Mouse (Mus musculus) urinary bladder, postnatal 14 days (tissue): ENCODE measurements around the gene Vmn2r63.
"Not testable (repeated sequence)": the region's sequence is repeated elsewhere in the genome, so short reads cannot be mapped to it uniquely, and the experiment has no call there.

Experiments
- DNase-seq: peaks from one replicate; pipeline ENCODE4 v3.0.0; 2021; ENCODE audit warnings: low spot score

Gene Vmn2r63

GRCm38 (mm10) chr7:42933722-42934121 is at the start of gene Vmn2r63:
TSS of gene Vmn2r63 (minus strand) at chr7:42933822.
- DNase-seq: not testable (repeated sequence)

DNA sequence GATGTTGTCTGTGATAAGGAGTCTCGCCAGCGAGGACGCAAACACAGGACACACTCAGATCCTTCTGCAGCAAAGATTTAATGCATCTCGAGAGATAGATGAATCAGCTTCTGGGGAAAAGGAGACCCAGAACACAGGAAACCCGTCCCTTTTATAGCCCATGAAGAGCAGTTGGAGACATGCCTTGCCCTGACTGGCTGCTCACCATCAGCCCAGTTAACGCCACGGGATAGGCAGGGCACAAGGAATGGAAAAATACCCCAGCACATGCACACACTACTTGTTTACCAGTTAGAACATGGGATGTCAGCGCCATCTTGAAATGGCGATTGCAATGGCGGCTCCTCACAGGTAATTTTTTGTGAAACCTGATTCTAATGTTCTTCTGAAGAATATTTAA is 47.1 kb upstream of the Vmn2r63 start:
- no peak for DNase-seq

DNA sequence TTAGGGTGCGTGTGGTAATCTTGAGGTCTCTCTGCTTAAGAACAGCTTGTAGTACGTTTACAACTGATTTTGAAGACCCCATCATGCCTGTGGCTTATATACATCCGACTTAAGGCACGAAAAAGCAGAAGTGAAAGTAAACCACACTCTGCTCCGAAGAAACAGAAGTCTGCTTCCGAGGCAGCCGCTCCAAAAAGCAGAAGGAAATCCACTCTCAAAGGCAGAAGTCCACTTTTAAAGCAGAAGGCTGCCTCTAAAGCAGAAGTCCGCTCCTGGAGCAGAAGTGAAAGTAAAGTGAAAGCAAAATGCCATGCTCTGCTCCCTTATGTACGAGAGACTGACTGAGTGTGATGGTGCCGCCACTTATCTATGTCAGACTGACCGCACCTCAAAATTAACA is 46.5 kb upstream of the Vmn2r63 start:
- DNase-seq: no peak

- no peak for DNase-seq
Observed at GRCm38 (mm10) chr7:42965246-42965645, 31.6 kb upstream of the Vmn2r63 start.

GRCm38 (mm10) chr7:42898067-42898466 is 35.6 kb downstream of the Vmn2r63 start:
- DNase-seq: not testable (repeated sequence)

GRCm38 (mm10) chr7:42878090-42878489 is 55.5 kb downstream of the Vmn2r63 start:
- DNase-seq: no peak

DNA sequence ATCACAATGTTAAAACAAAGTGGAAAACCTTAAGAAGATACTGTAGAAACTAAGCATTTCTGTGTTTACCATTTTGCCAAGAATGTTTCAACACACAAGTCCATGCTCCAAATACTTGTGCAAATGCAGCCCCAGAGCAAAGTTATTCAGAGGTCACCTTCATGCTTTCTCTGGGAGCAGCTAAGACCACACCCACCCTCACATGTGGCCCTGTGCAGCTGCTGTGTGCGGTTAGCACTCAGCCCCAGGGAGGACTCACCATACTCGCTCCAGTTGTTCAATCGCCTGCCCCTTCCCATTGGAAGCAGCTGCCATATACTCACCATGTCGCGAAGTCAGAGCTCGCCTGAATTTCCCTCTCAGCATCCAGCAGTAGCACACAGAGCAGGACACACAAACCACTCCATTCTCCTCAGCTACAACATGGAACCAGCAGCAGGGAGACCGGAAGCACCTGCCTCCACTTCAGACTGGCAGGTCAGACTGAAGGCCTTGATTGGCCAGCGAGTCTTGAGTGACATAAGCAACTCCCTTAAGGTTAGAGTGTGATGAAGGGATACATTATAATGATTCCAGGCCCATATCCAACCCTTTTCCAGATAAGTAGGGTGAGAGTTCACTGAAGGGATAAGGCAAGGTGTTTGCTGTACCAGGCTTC is 66.7 kb downstream of the Vmn2r63 start, which contains the start of gene Gm2381:
TSS of gene Gm2381 (minus strand) at position 434 of the 658 bp plus-strand sequence.
- not testable (repeated sequence) for DNase-seq
